Mouse (Mus musculus) cerebellum, postnatal 10 days (tissue): Measurements from ENCODE around the gene Intu.

Experiments
- DNase-seq, 2 experiments: peaks; one replicate each; pipeline ENCODE4 v3.0.0; 2021; ENCODE audit warnings: mixed read lengths in 2 of 2

Intu gene

GRCm38 (mm10) chr3:40531286-40532141, at the start of gene Intu:
Gene Intu, plus strand, starts transcription at chr3:40531286.
- DNase-seq = peak; percentile 32 to 36

- no peak for DNase-seq
Observed at GRCm38 (mm10) chr3:40483221-40483654, 47.8 kb upstream of the Intu start.

GRCm38 (mm10) chr3:40487381-40487780, 43.7 kb upstream of the Intu start:
- no peak for DNase-seq

- DNase-seq = peak in 1 of 2 experiments; percentile 8
Observed at GRCm38 (mm10) chr3:40491742-40492141, 39.3 kb upstream of the Intu start.

- DNase-seq = peak in 1 of 2 experiments; percentile 30
Observed at GRCm38 (mm10) chr3:40498898-40499297, 32.2 kb upstream of the Intu start.

- DNase-seq = no peak
Observed at GRCm38 (mm10) chr3:40500157-40500808, 30.8 kb upstream of the Intu start.

GRCm38 (mm10) chr3:40504377-40504776, 26.7 kb upstream of the Intu start:
- DNase-seq = no peak

GRCm38 (mm10) chr3:40505451-40506014, 25.6 kb upstream of the Intu start:
- DNase-seq = no peak

- DNase-seq = no peak
Observed at GRCm38 (mm10) chr3:40508927-40509576, 22.0 kb upstream of the Intu start.

GRCm38 (mm10) chr3:40510567-40510966, 20.5 kb upstream of the Intu start:
- peak; percentile 65 to 75 for DNase-seq

- DNase-seq = peak; percentile 46 to 59
Observed at GRCm38 (mm10) chr3:40512936-40513829, 17.9 kb upstream of the Intu start.

GRCm38 (mm10) chr3:40518240-40518639, 12.8 kb upstream of the Intu start:
- DNase-seq = no peak

- DNase-seq = no peak
Observed at GRCm38 (mm10) chr3:40519555-40519954, 11.5 kb upstream of the Intu start.

- no peak for DNase-seq
Observed at GRCm38 (mm10) chr3:40520567-40520966, 10.5 kb upstream of the Intu start.

GRCm38 (mm10) chr3:40522446-40522845, 8.6 kb upstream of the Intu start:
- DNase-seq = no peak

- DNase-seq = no peak
Observed at GRCm38 (mm10) chr3:40522846-40523245, 8.2 kb upstream of the Intu start.

GRCm38 (mm10) chr3:40523371-40523783, 7.7 kb upstream of the Intu start:
- peak; percentile 24 to 67 for DNase-seq

GRCm38 (mm10) chr3:40524841-40525240, 6.2 kb upstream of the Intu start:
- no peak for DNase-seq

- peak; percentile 79 to 84 for DNase-seq
Observed at GRCm38 (mm10) chr3:40525341-40525740, 5.7 kb upstream of the Intu start.

GRCm38 (mm10) chr3:40526095-40526494, 5.0 kb upstream of the Intu start:
- no peak for DNase-seq

GRCm38 (mm10) chr3:40527218-40527617, 3.9 kb upstream of the Intu start:
- DNase-seq = no peak
